Comparison of ENCODE assay signal across 15 mouse cellular contexts in genomic region chr2:31040487-31040886, GRCm38 (mm10).
"Had no signal": no experiment of that assay in that cellular context is flagged by ENCODE, and none has a peak within 500 bp of the region (broad histone marks: within the 10 kb centered on the region; RNA-seq: fewer than 3 reads in every experiment).

No protein-coding gene starts in this region.

- H3K27ac ChIP-seq: neural tube, embryonic 12.5 days; neural tube, embryonic 13.5 days; neural tube, embryonic 15.5 days had no signal

- H3K4me1 ChIP-seq: neural tube, embryonic 12.5 days; neural tube, embryonic 13.5 days; neural tube, embryonic 15.5 days had no signal

- H3K4me3 ChIP-seq: neural tube, embryonic 12.5 days; neural tube, embryonic 13.5 days; neural tube, embryonic 15.5 days had no signal

- DNase-seq: retina, postnatal 1 day; right cerebral cortex, adult 18-20 months; right cerebral cortex, postnatal 14 days; right cerebral cortex, postnatal 25 days; right cerebral cortex, postnatal 4 days; spleen, adult 18-20 months; thymus, adult 18-20 months; thymus, adult 2 months; thymus, postnatal 14 days; thymus, postnatal 25 days; thymus, postnatal 36 days; thymus, postnatal 4 days had no signal

- H3K4me2 ChIP-seq: neural tube, embryonic 12.5 days; neural tube, embryonic 13.5 days; neural tube, embryonic 15.5 days had no signal

- H3K9ac ChIP-seq: neural tube, embryonic 12.5 days; neural tube, embryonic 13.5 days; neural tube, embryonic 15.5 days had no signal

- H3K9me3 ChIP-seq: neural tube, embryonic 12.5 days; neural tube, embryonic 13.5 days; neural tube, embryonic 15.5 days had no signal

- H3K27me3 ChIP-seq: neural tube, embryonic 12.5 days; neural tube, embryonic 13.5 days; neural tube, embryonic 15.5 days had no signal
